Mouse (Mus musculus) myocyte (in vitro differentiated cells): Measurements from ENCODE around the gene Pkdrej. TPM values are rescaled to one million over a fixed set of nuclear protein-coding genes. Genes with fewer than 3 reads are reported as not detected.

Experiments
- H3K27me3 ChIP-seq: one replicate; pipeline ENCODE4 v1.6.1; 2011; ENCODE audit not compliant: control insufficient read depth, insufficient read depth, insufficient read length
- H3K36me3 ChIP-seq: one replicate; pipeline ENCODE4 v1.6.1; 2011; ENCODE audit not compliant: control insufficient read depth, insufficient read depth
- H3K4me2 ChIP-seq: one replicate; pipeline ENCODE4 v1.6.1; 2011; ENCODE audit warnings: low read depth, control low read depth
- H3K4me3 ChIP-seq: one replicate; pipeline ENCODE4 v1.5.1; 2011; ENCODE audit warnings: mild to moderate bottlenecking, control low read depth, moderate library complexity
- H3K79me2 ChIP-seq: one replicate; pipeline ENCODE4 v1.6.1; 2011; ENCODE audit not compliant: control insufficient read depth, insufficient read depth
- H3ac ChIP-seq: one replicate; pipeline ENCODE4 v1.6.1; 2011; ENCODE audit not compliant: control insufficient read depth, insufficient read length
- CEBPB ChIP-seq: IDR thresholded peaks from 2 replicates; pipeline ENCODE4 v1.6.1; 2011; ENCODE audit warnings: mild to moderate bottlenecking, moderate library complexity; ENCODE audit not compliant: poor library complexity, insufficient read depth, severe bottlenecking
- E2F4 ChIP-seq: IDR thresholded peaks from one replicate; pipeline ENCODE4 v1.6.1; 2011; ENCODE audit warnings: mild to moderate bottlenecking, control low read depth, moderate library complexity; ENCODE audit not compliant: insufficient read depth
- MAX ChIP-seq: IDR thresholded peaks from one replicate; pipeline ENCODE4 v1.6.1; 2011; ENCODE audit warnings: low read depth, mild to moderate bottlenecking, control low read depth
- MYOD1 ChIP-seq, 3 experiments: IDR thresholded peaks; one replicate each; pipeline ENCODE4 v1.6.1; 2011; ENCODE audit warnings: control low read depth in 2 of 3, low read depth in 2 of 3, mild to moderate bottlenecking in 2 of 3, moderate library complexity in 1 of 3; ENCODE audit not compliant: insufficient read length in 2 of 3, control insufficient read depth in 1 of 3
- MYOG ChIP-seq, 3 experiments: IDR thresholded peaks; one replicate each; pipeline ENCODE4 v1.6.1; 2011; ENCODE audit warnings: control low read depth in 2 of 3, low read depth in 2 of 3, mild to moderate bottlenecking in 2 of 3; ENCODE audit not compliant: insufficient read length in 2 of 3, control insufficient read depth in 1 of 3, insufficient read depth in 1 of 3
- POLR2A ChIP-seq: IDR thresholded peaks from one replicate; pipeline ENCODE4 v1.6.1; 2011; ENCODE audit warnings: low read depth, mild to moderate bottlenecking, control low read depth, moderate library complexity; ENCODE audit not compliant: insufficient read length
- POLR2AphosphoS2 ChIP-seq: IDR thresholded peaks from one replicate; pipeline ENCODE4 v1.6.1; 2011; ENCODE audit warnings: low read depth, control low read depth; ENCODE audit not compliant: insufficient read length
- REST ChIP-seq: IDR thresholded peaks from one replicate; pipeline ENCODE4 v1.6.1; 2011; ENCODE audit warnings: mild to moderate bottlenecking, control low read depth, moderate library complexity; ENCODE audit not compliant: insufficient read depth, insufficient read length
- SRF ChIP-seq: IDR thresholded peaks from one replicate; pipeline ENCODE4 v1.6.1; 2011; ENCODE audit warnings: low read depth; ENCODE audit not compliant: control insufficient read depth, insufficient read length
- TCF12 ChIP-seq: IDR thresholded peaks from one replicate; pipeline ENCODE4 v1.6.1; 2011; ENCODE audit warnings: mild to moderate bottlenecking, control low read depth; ENCODE audit not compliant: poor library complexity, insufficient read depth, severe bottlenecking
- TCF3 ChIP-seq: IDR thresholded peaks from one replicate; pipeline ENCODE4 v1.6.1; 2011; ENCODE audit warnings: low read depth, control low read depth; ENCODE audit not compliant: insufficient read length
- USF1 ChIP-seq: IDR thresholded peaks from one replicate; pipeline ENCODE4 v1.6.1; 2011; ENCODE audit warnings: low read depth, mild to moderate bottlenecking, control low read depth, moderate library complexity
- polyA plus RNA-seq: library from polyadenylated mRNA; unstranded; fragments of >200 nt; fragmentation: generic; extraction: Trizol; gene quantifications from one replicate; pipeline ENCODE4 v1.2.1, GENCODE M21; 2012; ENCODE audit warnings: missing spikeins

The Pkdrej gene
- polyA plus RNA-seq, 1 experiment = not detected

DNA sequence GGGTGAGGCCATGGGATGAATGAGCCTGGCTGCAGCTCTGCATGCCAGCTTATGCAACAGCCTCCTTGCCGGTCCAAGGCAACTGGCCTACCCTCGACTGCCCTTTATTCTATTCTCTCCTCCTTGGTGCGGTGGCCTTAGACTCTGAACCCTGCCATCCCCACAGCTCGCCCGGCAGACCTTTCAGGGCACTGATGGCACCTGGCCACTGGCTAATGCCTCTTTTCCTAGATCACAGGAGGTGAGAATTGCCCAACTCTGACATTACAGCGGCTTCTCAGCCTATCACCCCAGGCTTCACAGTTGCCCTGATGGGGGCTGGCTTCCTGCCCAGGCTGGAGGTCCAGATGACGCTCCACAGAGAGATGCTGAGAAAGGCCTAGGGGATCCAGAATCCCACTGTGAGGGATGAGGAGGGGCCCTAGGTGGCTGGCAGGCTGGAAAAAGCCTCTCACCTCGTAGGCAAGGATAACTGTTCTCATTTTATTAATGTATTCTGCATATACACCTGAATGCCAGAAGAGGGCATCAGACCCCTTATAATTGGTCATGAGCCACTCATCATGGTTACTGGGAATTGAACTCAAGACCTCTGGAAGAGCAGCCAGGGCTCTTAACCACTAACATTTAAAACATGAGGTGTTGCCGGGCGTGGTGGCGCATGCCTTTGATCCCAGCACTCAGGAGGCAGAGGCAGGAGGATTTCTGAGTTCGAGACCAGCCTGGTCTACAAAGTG, 30.3 kb upstream of the Pkdrej start:
- Histone ChIP-seq H3K4me3 (no peak overlapping the region), H3K4me2 (no peak overlapping the region), H3K79me2 (no peaks in the 10 kb centered on the region), H3K36me3 (no peaks in the 10 kb centered on the region), H3ac (no peak overlapping the region), H3K27me3 (peaks cover 70% of the 10 kb centered on the region)
- TF ChIP-seq MAX = no peak
- no peak for TF ChIP-seq CEBPB
- no peak for TF ChIP-seq TCF3
- TF ChIP-seq MYOD1 (IDR thresholded peaks at IDR 0.05; ENCODE audit: control insufficient read depth in 1 of 3, insufficient read length in 2 of 3, low read depth in 2 of 3) = no peak
- no peak for TF ChIP-seq E2F4
- no peak for TF ChIP-seq MYOG (IDR thresholded peaks at IDR 0.05; ENCODE audit: control insufficient read depth in 1 of 3, insufficient read depth in 1 of 3, insufficient read length in 2 of 3, low read depth in 2 of 3)
- TF ChIP-seq REST = no peak
- no peak for TF ChIP-seq TCF12
- TF ChIP-seq POLR2AphosphoS2 = no peak
- TF ChIP-seq POLR2A = no peak
- TF ChIP-seq SRF = no peak
- no peak for TF ChIP-seq USF1

DNA sequence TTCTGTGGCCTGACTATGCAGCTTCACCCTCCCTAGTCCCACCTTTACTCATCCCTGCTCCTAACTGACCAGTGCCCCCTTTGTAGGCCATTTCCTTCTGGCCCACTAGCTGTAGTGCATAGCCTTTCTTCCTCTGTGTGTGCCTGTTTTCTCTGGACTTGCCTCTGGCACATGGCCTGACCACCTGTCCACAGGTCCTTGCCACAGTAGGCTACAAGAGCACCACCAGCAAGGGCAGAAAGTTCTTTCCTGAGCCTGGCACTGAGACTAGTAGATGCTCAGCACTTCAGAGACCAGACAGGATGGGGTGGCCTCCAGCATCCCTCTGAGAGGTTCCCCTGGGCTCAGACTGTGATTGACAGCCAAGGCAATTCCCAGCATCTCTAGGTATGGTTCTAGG, 23.5 kb upstream of the Pkdrej start:
- no peak overlapping the region for H3ac ChIP-seq
- H3K4me3 ChIP-seq = no peak overlapping the region
- no peaks in the 10 kb centered on the region for H3K79me2 ChIP-seq
- no peaks in the 10 kb centered on the region for H3K36me3 ChIP-seq
- peaks cover 42% of the 10 kb centered on the region for H3K27me3 ChIP-seq
- no peak overlapping the region for H3K4me2 ChIP-seq
- TF ChIP-seq REST (no peak), USF1 (no peak), TCF12 (no peak), CEBPB (no peak), POLR2A (no peak), TCF3 (no peak), MAX (no peak), MYOD1 (IDR thresholded peaks at IDR 0.05; ENCODE audit: control insufficient read depth in 1 of 3, insufficient read length in 2 of 3, low read depth in 2 of 3) (no peak)

DNA sequence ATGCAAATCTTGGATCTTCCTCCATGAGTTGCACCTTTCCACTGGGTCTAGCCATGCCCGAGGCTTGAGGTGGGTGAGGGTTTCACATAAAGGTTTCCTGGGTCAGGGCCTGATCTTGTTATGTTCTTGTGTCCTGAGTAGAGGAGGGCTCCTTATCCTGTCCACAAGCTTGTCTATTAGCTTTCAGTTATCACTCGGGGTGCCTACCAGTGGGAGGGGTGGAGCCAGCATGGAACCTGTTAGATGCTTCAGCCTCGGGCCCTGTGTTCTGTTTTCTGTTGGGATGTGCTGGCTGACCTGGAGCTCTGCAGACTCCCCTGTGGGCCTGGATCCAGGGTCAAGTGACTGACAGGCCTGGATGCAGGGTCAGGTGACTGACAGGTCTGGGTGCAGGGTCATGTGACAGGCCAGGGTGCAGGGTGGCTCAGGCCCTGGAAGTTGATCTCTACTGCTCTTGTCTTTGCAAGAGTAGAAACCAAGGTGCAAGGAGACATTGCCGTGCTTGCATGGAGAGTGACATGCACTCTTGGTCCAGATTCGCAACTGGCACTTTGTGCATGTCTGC, 20.3 kb upstream of the Pkdrej start:
- TF ChIP-seq MYOG (IDR thresholded peaks at IDR 0.05; ENCODE audit: control insufficient read depth in 1 of 3, insufficient read depth in 1 of 3, insufficient read length in 2 of 3, low read depth in 2 of 3) (no peak), CEBPB (no peak), POLR2AphosphoS2 (no peak), E2F4 (no peak), TCF3 (no peak), TCF12 (no peak), MYOD1 (IDR thresholded peaks at IDR 0.05; ENCODE audit: control insufficient read depth in 1 of 3, insufficient read length in 2 of 3, low read depth in 2 of 3) (no peak), SRF (no peak), POLR2A (no peak), REST (no peak), MAX (no peak), USF1 (no peak)
- H3K36me3 ChIP-seq = no peaks in the 10 kb centered on the region
- no peaks in the 10 kb centered on the region for H3K79me2 ChIP-seq
- H3K4me3 ChIP-seq = no peak overlapping the region
- peaks cover 31% of the 10 kb centered on the region for H3K27me3 ChIP-seq
- H3ac ChIP-seq = no peak overlapping the region
- no peak overlapping the region for H3K4me2 ChIP-seq

DNA sequence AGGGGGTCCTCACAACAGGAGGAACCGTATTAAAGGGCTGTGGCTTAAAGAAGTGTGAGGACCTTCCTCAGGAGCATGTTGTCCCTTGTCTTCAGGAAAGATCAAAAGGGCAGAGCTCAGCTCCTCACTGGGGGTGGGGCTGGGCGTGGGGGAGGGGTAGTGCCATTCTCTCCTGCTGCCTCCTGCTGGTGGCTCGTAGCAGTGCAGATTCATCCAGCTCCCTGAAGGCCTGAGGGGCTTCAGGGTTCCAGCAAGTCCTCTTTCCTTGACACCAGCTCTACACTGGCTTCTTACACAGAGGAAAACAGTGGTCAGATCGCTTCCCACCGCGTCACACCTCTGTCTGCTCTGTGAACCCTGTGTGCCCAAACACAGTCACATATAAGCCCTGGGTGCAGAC, 19.4 kb upstream of the Pkdrej start:
- Histone ChIP-seq H3K79me2 (no peaks in the 10 kb centered on the region), H3K4me3 (no peak overlapping the region), H3K27me3 (peaks cover 39% of the 10 kb centered on the region), H3K36me3 (no peaks in the 10 kb centered on the region), H3K4me2 (no peak overlapping the region), H3ac (no peak overlapping the region)
- TF ChIP-seq REST (no peak), TCF3 (no peak), TCF12 (no peak), MAX (no peak), MYOG (IDR thresholded peaks at IDR 0.05; ENCODE audit: control insufficient read depth in 1 of 3, insufficient read depth in 1 of 3, insufficient read length in 2 of 3, low read depth in 2 of 3) (no peak), SRF (no peak), POLR2AphosphoS2 (no peak), E2F4 (no peak), CEBPB (no peak), MYOD1 (IDR thresholded peaks at IDR 0.05; ENCODE audit: control insufficient read depth in 1 of 3, insufficient read length in 2 of 3, low read depth in 2 of 3) (no peak), POLR2A (no peak), USF1 (no peak)
